Mouse (Mus musculus): ENCODE measurements at regions not wholly inside any gene's neighbourhood (a gene's known extent, or its start where the extent isn't known, plus 50 kb on each side); places are given as distances from the start of the nearest gene placed in this dataset.

DNA sequence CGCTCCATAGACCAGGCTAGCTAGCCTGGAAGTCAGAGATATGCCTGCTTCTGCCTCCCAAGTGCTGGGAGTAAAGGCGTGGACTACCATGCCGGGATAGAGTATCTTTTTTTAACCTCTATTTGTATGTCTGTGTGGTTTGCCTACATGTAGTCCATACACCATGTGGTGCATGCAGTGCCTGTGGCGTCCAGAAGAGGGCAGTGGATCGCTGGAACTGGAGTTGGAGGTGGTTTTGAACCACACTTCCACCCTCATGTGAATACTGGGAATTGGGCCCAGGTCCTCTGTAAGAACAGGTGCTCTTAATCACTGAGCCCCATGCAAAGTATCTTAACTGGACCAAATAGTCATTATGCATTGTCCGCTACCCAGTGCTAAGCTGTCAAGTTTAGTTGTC is 306.2 kb downstream of the H2al1j start:
- Histone ChIP-seq H3K4me1 (replicated peaks) (peaks cover 14% of the 10 kb centered on the region), H3K9ac (no peak overlapping the region), H3K9me3 (no peaks in the 10 kb centered on the region), H3K4me3 (no peak overlapping the region), H3K4me2 (no peak overlapping the region), H3K36me3 (no peaks in the 10 kb centered on the region), H3K27me3 (0 out of 2 replicates have a peak, but pooled peaks cover 3% of the 10 kb centered on the region), H3K27ac (no peak overlapping the region)
- no peak for ATAC-seq (ENCODE audit: low FRiP score)
- 62% methylated on average over 6 of the region's 6 CpGs for WGBS

DNA sequence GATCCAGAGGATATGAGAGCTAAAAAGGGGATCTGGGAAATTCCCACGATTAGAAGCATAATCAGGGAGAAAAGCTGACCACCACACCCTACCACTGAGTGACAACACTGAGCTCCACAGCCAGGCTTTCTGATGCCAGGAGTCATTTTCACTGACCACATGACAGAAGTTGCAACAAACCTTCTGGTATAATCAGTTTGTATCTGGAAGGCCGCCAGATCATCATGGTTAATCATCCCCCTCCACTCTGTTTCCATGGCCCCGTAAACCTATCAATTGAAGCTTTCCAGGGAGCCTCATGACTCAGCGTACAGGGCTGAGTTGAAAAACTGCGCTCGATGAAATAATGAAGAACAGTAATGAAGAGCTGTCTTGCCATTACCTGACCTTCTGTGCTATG is 316.9 kb downstream of the H2al1j start:
- Histone ChIP-seq H3K4me2 (no peak overlapping the region), H3K27ac (no peak overlapping the region), H3K9ac (no peak overlapping the region), H3K9me3 (peaks cover 6% of the 10 kb centered on the region; the same call in 1 of the 2 replicates), H3K4me3 (no peak overlapping the region), H3K36me3 (no peaks in the 10 kb centered on the region), H3K27me3 (no peaks in the 10 kb centered on the region), H3K4me1 (replicated peaks) (no peaks in the 10 kb centered on the region)
- WGBS, result 59% methylated on average over 6 of the region's 6 CpGs
- ATAC-seq (ENCODE audit: low FRiP score), result no peak

DNA sequence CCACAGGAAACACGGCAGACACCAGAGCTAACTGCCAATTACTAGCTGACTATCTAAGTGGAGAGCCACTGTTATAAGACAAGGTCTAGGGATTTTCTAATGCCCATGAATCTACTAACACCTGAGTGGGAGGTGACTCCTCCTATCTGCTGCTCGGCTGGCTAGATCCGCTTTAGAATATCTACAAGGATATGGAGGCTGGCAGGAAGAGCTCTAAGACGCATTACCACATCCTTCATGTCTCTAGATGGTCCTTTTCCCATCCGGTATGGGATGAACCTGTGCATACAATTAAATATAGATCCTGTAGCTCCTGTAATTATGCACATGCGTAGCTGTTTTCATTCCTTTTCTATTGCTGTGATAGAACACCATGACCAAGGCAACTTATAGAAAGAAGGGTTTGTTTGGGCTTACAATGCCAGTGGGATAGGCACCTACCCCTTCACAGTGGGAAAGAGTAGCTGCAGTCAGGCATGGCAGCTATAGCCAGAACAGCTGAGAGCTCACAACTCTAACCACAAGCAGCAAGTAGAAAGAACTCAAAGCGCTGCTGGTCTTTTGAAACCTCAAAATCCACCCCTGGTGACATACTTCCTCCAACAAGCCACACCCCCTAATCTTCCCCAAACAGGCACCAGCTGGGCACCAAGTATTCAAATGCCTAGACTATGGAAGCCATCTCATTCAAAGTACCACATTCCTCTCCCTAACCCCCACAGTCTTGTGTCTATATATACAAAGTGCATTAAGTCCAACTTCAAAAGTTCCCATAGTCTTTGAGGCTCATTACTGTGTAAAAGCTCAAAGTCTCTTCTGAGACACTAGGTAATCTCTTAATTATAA is 319.3 kb downstream of the H2al1j start:
- 86% methylated on average over 7 of the region's 7 CpGs for WGBS
- H3K4me1 ChIP-seq (replicated peaks), result no peaks in the 10 kb centered on the region
- no peaks in the 10 kb centered on the region for H3K27me3 ChIP-seq
- H3K36me3 ChIP-seq, result no peaks in the 10 kb centered on the region
- no peak overlapping the region for H3K4me3 ChIP-seq
- H3K4me2 ChIP-seq, result no peak overlapping the region
- H3K9ac ChIP-seq, result no peak overlapping the region
- ATAC-seq (ENCODE audit: low FRiP score), result no peak
- H3K9me3 ChIP-seq, result peaks cover 6% of the 10 kb centered on the region; the same call in 1 of the 2 replicates
- no peak overlapping the region for H3K27ac ChIP-seq

DNA sequence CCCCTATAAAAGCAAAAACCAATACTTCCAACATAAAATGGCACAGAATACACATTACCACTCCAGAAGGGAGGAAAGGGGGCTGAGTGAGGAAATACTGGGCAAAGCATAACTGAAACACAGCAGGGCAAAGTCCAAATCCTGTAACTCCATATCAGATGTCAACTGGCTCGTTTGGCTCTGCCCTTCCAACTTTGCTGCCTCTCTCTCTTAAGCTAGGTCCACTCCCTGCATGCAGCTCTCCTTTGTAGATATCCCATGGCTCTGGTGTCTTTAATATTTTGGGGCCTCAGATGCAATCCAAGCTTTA is 319.9 kb downstream of the H2al1j start:
- whole genome bisulfite sequencing, result 70% methylated on average over 1 of the region's 1 CpGs

DNA sequence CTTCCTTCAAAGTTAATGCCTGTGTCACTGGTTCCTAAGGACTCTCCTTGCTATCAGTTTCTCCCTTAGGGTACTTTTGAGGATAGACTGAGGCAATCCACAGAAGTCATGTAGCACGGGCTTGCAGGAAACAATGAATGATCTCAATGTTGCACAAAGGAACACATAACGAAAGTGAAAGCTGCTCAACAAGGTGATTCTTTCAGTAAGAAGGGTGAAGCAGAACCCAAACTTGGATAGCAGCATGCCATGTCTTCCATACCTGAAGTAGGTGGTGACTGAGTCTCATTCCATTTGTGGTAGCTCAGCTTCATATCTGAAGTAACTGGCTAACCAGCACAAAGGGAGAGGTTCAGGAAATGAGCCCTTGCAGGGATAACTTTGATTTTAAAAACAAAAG is 325.7 kb downstream of the H2al1j start:
- 91% methylated on average over 2 of the region's 2 CpGs for WGBS
- H3K36me3 ChIP-seq, result no peaks in the 10 kb centered on the region
- H3K27ac ChIP-seq, result no peak overlapping the region
- no peak overlapping the region for H3K4me3 ChIP-seq
- H3K9me3 ChIP-seq, result peaks cover 4% of the 10 kb centered on the region; the same call in 1 of the 2 replicates
- no peak overlapping the region for H3K4me2 ChIP-seq
- 0 out of 2 replicates have a peak, but pooled peaks cover 24% of the 10 kb centered on the region for H3K27me3 ChIP-seq
- H3K9ac ChIP-seq, result no peak overlapping the region
- H3K4me1 ChIP-seq (replicated peaks), result no peaks in the 10 kb centered on the region
- no peak for ATAC-seq (ENCODE audit: low FRiP score)

More for the DNA sequence above, 319.9 kb downstream of the H2al1j start:
- Histone ChIP-seq H3K4me1 (replicated peaks) (no peaks in the 10 kb centered on the region), H3K4me3 (no peak overlapping the region), H3K36me3 (no peaks in the 10 kb centered on the region), H3K4me2 (no peak overlapping the region), H3K27ac (no peak overlapping the region), H3K9ac (no peak overlapping the region), H3K9me3 (peaks cover 6% of the 10 kb centered on the region; the same call in 1 of the 2 replicates), H3K27me3 (no peaks in the 10 kb centered on the region)
- ATAC-seq (ENCODE audit: low FRiP score), result no peak

DNA sequence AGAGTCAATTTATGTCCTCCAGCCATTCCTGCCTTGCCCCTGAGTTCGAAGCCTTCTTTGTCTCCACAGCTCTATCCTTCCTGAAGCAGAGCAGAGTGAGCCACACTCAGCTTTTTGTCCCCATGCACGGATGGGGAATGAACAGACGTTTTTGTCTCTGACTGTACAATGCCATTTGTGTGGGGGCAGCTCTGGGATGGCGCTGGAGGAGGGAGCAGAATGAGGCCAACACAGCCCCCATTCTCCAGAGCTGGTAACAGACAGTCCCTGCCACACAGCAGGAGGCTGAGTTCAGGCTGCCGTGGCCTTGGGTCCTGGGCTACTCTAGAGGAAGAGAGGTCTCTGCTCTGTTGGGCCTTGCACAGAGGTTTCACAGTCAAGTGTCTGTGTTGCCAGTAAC is 327.4 kb downstream of the H2al1j start:
- Histone ChIP-seq H3K9ac (no peak overlapping the region), H3K27me3 (0 out of 2 replicates have a peak, but pooled peaks cover 24% of the 10 kb centered on the region), H3K9me3 (no peaks in the 10 kb centered on the region), H3K4me1 (replicated peaks) (no peaks in the 10 kb centered on the region), H3K36me3 (no peaks in the 10 kb centered on the region), H3K4me2 (no peak overlapping the region), H3K4me3 (no peak overlapping the region), H3K27ac (no peak overlapping the region)
- no peak for ATAC-seq (ENCODE audit: low FRiP score)
- 39% methylated on average over 5 of the region's 5 CpGs for WGBS

DNA sequence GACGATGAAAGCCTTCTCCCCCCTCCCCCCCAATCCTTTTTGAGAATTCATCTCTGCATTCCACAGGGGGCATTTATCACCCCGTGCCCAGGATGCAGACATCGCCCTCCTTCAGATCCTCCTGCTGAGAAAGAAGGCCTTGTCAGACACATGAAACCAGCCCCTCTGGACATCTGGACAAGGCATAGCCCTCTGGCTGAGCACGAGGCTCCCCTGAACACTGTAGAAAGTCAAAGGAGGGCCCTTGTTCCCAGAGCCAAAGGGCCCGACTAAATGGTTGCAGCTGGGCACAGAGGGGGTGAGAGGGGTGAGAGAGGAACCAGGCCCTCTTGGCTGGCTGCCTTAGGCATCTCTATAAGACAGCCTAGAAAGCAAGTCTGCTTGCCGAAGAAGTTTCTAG is 327.8 kb downstream of the H2al1j start:
- H3K9me3 ChIP-seq, result no peaks in the 10 kb centered on the region
- no peak for ATAC-seq (ENCODE audit: low FRiP score)
- no peak overlapping the region for H3K4me3 ChIP-seq
- 0 out of 2 replicates have a peak, but pooled peaks cover 24% of the 10 kb centered on the region for H3K27me3 ChIP-seq
- H3K4me1 ChIP-seq (replicated peaks), result no peaks in the 10 kb centered on the region
- no peak overlapping the region for H3K4me2 ChIP-seq
- H3K36me3 ChIP-seq, result no peaks in the 10 kb centered on the region
- H3K9ac ChIP-seq, result no peak overlapping the region
- WGBS, result 48% methylated on average over 6 of the region's 6 CpGs
- no peak overlapping the region for H3K27ac ChIP-seq

DNA sequence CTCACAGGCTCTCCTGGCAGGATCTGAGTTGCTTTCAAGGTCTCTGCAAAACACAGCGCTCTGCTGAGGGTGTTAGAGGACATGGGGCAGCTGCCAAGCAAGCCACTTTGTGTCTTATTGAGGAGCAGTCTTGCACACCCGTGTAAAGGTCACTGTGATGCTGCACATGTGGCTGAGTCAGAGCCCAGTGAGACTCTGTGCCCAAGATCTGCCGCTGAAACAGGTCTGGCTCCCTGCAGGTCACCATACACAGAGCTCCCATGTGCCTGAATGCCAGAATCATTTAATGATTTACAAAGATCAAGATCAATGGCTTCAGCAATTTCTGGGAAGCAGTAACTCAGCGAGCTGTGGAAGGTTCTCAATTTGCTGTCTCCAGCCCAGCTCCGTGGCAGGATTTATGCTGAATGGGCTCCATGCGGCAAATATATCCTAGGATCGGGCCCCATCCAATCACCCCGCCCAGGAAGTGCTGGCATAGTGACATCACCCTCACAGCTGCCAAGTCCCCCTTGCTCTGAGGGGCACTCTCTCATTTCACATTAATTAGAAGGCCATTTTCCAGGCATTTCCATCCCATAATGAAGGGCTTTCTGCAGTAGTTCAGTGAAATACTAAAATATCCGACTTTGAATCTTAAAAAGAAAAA is 330.1 kb downstream of the H2al1j start:
- H3K4me2 ChIP-seq, result no peak overlapping the region
- ATAC-seq (ENCODE audit: low FRiP score), result no peak

DNA sequence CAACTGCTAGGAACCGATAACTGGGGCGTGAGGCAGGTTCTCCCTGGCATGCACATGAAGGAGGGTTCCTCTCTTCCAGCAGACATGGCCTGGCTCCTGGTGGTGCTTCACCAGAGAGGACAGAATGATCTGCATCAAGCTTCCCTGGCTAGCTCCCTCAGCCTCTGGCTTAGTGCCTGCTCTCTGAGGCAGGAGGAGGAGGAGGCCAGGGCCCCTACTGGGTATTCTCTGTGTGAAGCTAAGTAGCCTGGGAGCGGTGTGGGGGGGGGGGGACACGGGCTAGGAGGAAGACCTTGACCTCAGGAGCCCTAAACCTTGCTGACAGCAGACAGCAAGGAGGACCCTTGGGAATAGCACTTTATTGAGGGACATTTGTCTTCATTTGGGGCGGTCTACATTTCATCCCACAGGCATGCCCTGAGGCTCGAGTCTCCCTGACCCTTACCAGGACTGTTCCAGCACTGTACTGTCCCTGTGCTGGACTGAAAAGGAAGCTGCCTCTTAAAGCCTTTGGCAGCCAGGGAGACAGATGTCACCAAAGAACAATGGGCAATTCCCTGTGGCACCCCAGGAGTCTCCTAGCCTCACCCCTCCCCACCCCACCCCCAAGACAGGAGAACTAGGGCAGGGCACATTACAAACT is 335.7 kb downstream of the H2al1j start:
- peak overlapping the region; percentile 89; the same call in 1 of the 2 replicates for H3K27ac ChIP-seq
- H3K36me3 ChIP-seq, result no peaks in the 10 kb centered on the region
- no peaks in the 10 kb centered on the region for H3K9me3 ChIP-seq
- peaks cover 19% of the 10 kb centered on the region for H3K4me1 ChIP-seq (replicated peaks)
- WGBS, result 27% methylated on average over 5 of the region's 6 CpGs
- no peak overlapping the region for H3K9ac ChIP-seq
- no peak for ATAC-seq (ENCODE audit: low FRiP score)
- peaks cover 41% of the 10 kb centered on the region for H3K27me3 ChIP-seq
- no peak overlapping the region for H3K4me2 ChIP-seq
- H3K4me3 ChIP-seq, result no peak overlapping the region

More for the DNA sequence above, 330.1 kb downstream of the H2al1j start:
- H3K4me1 ChIP-seq (replicated peaks), result no peaks in the 10 kb centered on the region
- no peak overlapping the region for H3K4me3 ChIP-seq
- H3K9ac ChIP-seq, result no peak overlapping the region
- 60% methylated on average over 9 of the region's 9 CpGs for WGBS
- H3K27me3 ChIP-seq, result peaks cover 42% of the 10 kb centered on the region; the same call in 1 of the 2 replicates
- H3K27ac ChIP-seq, result no peak overlapping the region
- no peaks in the 10 kb centered on the region for H3K36me3 ChIP-seq
- no peaks in the 10 kb centered on the region for H3K9me3 ChIP-seq

DNA sequence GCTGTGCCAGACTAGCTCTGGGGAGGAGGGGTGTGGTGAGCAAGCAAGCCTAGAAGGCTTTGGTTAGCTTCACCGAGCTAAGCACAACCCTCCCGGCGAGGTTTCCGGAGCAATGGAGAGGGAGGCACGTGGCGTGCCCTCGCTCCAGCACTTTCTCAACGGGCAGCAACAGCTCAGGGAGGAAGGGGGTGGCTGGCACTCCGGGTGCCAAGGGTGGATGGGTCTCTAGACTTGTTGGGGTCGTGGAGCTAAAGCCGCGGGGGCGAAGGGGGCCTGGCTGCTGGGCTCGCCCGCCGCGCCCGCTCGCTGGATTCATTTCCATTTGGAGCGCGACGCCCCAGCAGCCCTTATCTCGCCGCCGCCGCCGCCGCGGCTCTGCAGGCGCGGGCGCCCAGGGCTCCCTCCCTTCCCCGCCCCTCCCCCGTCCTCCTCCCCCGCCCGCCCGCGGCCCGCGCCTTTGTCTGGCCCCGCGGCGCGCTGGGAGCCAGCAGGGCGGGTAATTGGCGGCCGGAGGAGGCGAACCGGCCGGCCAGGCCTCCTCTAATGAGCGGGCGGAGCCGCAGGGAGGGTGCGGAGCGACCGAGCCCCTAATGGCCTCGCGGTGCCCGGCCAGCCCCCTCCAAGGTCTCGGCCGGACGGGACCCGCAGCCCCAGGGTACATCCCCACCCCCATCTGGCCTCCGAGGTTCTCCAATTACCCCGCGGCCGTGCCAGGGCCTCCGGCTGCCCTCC is 336.9 kb downstream of the H2al1j start:
- Histone ChIP-seq H3K4me1 (replicated peaks) (peaks cover 19% of the 10 kb centered on the region), H3K9me3 (no peaks in the 10 kb centered on the region), H3K27ac (peak overlapping the region; percentile 89), H3K4me2 (peak overlapping the region; percentile 64), H3K4me3 (peak overlapping the region; percentile 41), H3K36me3 (no peaks in the 10 kb centered on the region), H3K9ac (peak overlapping the region; percentile 78), H3K27me3 (peaks cover 44% of the 10 kb centered on the region)
- WGBS, result 8% methylated on average over 29 of the region's 68 CpGs
- peak; percentile 81 for ATAC-seq (ENCODE audit: low FRiP score)

DNA sequence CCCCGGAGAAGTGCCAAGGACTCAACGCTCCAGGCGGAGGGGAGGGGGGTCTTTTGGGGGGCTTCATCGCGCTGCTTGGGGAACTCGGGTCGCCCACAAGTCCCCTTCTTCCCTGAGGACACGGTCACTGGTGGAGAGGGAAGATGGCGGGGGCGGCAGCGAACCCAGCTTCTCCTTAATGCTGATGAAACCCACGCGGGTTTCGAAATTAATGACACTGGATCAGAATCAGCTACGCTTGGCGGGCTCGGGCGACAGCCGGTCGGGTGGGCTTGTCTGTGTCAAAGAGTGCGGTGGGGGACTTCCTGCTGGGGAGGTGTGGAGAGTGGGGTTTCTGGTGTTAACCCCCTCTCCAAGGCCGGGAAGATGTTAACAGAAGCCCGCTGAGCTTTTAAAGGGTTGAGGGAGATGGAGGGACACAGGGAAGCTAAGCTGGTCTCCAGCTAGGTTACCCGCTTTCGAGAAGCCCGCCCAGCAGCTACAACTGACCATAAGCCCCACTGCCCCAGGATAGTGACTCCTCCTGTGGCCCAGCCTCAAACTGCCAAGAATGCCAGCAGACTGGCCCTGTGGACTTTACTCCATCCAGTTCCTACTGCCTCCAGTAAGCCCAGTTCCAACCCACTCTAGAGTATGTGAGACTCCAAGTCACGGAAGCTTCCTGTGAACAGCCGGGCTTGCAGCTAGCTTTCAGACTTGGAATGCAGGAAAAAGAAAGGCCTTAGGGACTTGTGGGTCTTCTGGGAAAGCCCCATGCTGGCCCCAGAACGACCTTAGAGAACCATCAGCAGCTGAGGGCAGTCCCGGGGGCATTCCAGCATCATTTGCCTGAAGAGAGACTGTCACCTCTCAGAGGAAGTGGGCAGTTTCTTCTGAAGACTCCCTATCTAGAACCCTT is 337.7 kb downstream of the H2al1j start:
- Histone ChIP-seq H3K9me3 (no peaks in the 10 kb centered on the region), H3K4me1 (replicated peaks) (peaks cover 19% of the 10 kb centered on the region), H3K36me3 (no peaks in the 10 kb centered on the region), H3K4me3 (peak overlapping the region; percentile 41), H3K27me3 (peaks cover 44% of the 10 kb centered on the region), H3K9ac (peak overlapping the region; percentile 78), H3K27ac (peak overlapping the region; percentile 89), H3K4me2 (peak overlapping the region; percentile 64)
- ATAC-seq (ENCODE audit: low FRiP score), result 0 out of 2 replicates have a peak, but pooled peaks have one; percentile 35
- WGBS, result 17% methylated on average over 29 of the region's 30 CpGs
